Mouse (Mus musculus) c-Kit-positive CD71-positive TER-119-negative erythroid progenitor cells, embryonic 14.5 days (primary cell): ENCODE results near the gene Csmd2.

Experiments used
- DNase-seq: peaks from one replicate; pipeline ENCODE4 v3.0.0-alpha.2; 2013; ENCODE audit warnings: low read depth

Gene Csmd2

GRCm38 (mm10) chr4:128414741-128415140 lies 427.1 kb downstream of the Csmd2 start:
- DNase-seq = no peak

- DNase-seq = no peak
Observed at GRCm38 (mm10) chr4:128419988-128420617, 432.4 kb downstream of the Csmd2 start.

GRCm38 (mm10) chr4:128422486-128422885 lies 434.8 kb downstream of the Csmd2 start:
- no peak for DNase-seq

- DNase-seq = no peak
Observed at GRCm38 (mm10) chr4:128425339-128425738, 437.7 kb downstream of the Csmd2 start.

GRCm38 (mm10) chr4:128427261-128428030 lies 439.8 kb downstream of the Csmd2 start:
- no peak for DNase-seq

GRCm38 (mm10) chr4:128428303-128429107 lies 440.8 kb downstream of the Csmd2 start:
- DNase-seq = no peak

- DNase-seq = no peak
Observed at GRCm38 (mm10) chr4:128429591-128429990, 441.9 kb downstream of the Csmd2 start.

- DNase-seq = no peak
Observed at GRCm38 (mm10) chr4:128440550-128440949, 452.9 kb downstream of the Csmd2 start.

GRCm38 (mm10) chr4:128441228-128441627 lies 453.6 kb downstream of the Csmd2 start:
- no peak for DNase-seq

GRCm38 (mm10) chr4:128442791-128443190 lies 455.1 kb downstream of the Csmd2 start:
- no peak for DNase-seq

- DNase-seq = no peak
Observed at GRCm38 (mm10) chr4:128445514-128446260, 458.0 kb downstream of the Csmd2 start.

- DNase-seq = no peak
Observed at GRCm38 (mm10) chr4:128448831-128449431, 461.3 kb downstream of the Csmd2 start.

GRCm38 (mm10) chr4:128450137-128450536 lies 462.5 kb downstream of the Csmd2 start:
- DNase-seq = no peak

- DNase-seq = no peak
Observed at GRCm38 (mm10) chr4:128450974-128451373, 463.3 kb downstream of the Csmd2 start.

GRCm38 (mm10) chr4:128451383-128451794 lies 463.7 kb downstream of the Csmd2 start:
- DNase-seq = no peak

GRCm38 (mm10) chr4:128466708-128467107 lies 479.1 kb downstream of the Csmd2 start:
- DNase-seq = no peak

GRCm38 (mm10) chr4:128468040-128468439 lies 480.4 kb downstream of the Csmd2 start:
- DNase-seq = no peak

GRCm38 (mm10) chr4:128476249-128476648 lies 488.6 kb downstream of the Csmd2 start:
- DNase-seq = no peak

- no peak for DNase-seq
Observed at GRCm38 (mm10) chr4:128483891-128484290, 496.2 kb downstream of the Csmd2 start.

GRCm38 (mm10) chr4:128484679-128485078 lies 497.0 kb downstream of the Csmd2 start:
- no peak for DNase-seq

- DNase-seq = no peak
Observed at GRCm38 (mm10) chr4:128489521-128490100, 502.0 kb downstream of the Csmd2 start.
